Mouse (Mus musculus): ENCODE measurements around the gene Snx32. TPM values are rescaled to one million over a fixed set of nuclear protein-coding genes. Genes with fewer than 3 reads are reported as not detected.

Gene Snx32
- polyA plus RNA-seq, 1 experiment from 2014 or later: 14.0 TPM

DNA sequence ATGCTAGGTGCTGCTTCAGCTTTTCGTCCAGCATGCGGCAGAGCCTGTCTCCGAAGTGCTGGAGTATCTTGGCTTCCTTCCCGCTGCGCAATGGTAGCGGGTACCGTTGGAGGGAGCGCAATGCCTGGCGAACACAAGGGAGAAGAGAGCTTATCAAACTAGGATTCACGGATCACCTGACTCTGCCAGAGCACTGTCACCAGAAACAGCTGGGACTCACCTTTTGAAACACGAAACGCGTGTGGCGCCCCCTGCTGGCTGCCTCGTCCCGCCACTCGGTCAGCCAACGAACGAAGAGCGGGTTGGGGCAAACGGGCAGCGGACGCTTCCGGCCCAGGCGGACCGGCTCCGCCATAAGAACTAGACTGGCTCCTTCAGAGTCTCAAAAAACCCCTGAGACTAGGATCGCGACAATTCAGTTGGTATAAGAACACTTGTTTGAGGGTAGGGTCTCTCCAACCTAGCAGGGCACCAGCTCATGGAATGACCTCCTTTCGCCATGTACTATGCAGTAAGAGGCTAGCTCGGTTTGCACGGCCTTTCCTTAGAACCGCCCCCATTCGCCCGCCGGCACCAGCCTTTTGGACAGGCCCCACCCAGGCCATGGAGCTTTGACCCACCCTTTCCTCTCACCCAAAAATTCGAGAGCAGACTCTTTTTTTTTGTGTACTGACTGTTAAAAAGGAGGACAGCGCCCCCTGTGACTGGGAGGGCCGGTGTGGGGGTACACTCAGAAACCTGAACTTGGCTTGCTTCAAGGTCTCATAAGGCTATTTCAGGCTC, 22.4 kb downstream of the Snx32 start, which contains the start of gene Mus81:
Gene Mus81, minus strand, starts transcription at position 635 of the 783 bp plus-strand sequence.
- peak within 1 kb of the TSS; percentile 82 for H3K4me2 ChIP-seq
- WGBS (ENCODE audit: insufficient replicate concordance): 1% methylated on average over 39 of the region's 39 CpGs

DNA sequence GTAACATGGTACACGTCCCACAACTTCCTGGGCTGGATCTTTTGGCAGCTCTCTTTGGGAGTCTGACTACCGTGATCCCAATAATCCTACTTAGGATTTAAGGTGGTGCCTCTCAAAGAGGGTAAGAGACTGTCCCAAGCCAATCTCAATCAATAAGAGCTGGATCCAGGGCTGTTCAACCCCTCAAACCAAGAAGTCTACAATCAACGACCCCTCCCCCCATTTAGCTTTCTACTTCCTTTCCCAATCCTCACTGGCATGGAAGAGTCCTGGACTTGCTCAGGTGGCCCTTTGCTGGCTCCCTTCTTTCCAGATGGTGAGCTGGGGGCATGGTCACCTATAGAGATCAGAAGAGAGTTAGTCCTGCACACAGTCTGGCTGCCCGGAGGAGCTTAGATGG, 23.6 kb downstream of the Snx32 start:
- H3K9me3 ChIP-seq (replicated peaks; ENCODE audit: control insufficient read depth, low read length): no peaks in the 10 kb centered on the region
- peaks cover 20% of the 10 kb centered on the region for H3K36me3 ChIP-seq (ENCODE audit: control insufficient read depth, insufficient read depth, low read length)
- no peak overlapping the region for H3K4me3 ChIP-seq (ENCODE audit: low read depth, low read length)
- H3K9ac ChIP-seq (ENCODE audit: low read depth, low read length): no peak overlapping the region
- H3K27me3 ChIP-seq (ENCODE audit: control insufficient read depth, insufficient read depth, low read length): no peaks in the 10 kb centered on the region
- H3K27ac ChIP-seq (ENCODE audit: low read depth, low read length): no peak overlapping the region
- 81% methylated on average over 4 of the region's 4 CpGs for WGBS (ENCODE audit: insufficient replicate concordance)
- H3K4me1 ChIP-seq (ENCODE audit: control insufficient read depth, insufficient read depth, low read length): peaks cover 12% of the 10 kb centered on the region
- no peak for ATAC-seq (replicated peaks; ENCODE audit: insufficient number of reproducible peaks, low FRiP score, low TSS enrichment)
- peak overlapping the region; percentile 82 for H3K4me2 ChIP-seq

More for the DNA sequence above, 22.4 kb downstream of the Snx32 start, which contains the start of gene Mus81:
- H3K4me1 ChIP-seq (ENCODE audit: control insufficient read depth, insufficient read depth, low read length): peaks cover 19% of the 10 kb centered on the region
- peaks cover 22% of the 10 kb centered on the region for H3K36me3 ChIP-seq (ENCODE audit: control insufficient read depth, insufficient read depth, low read length)
- peak within 1 kb of the TSS; percentile 100 for H3K27ac ChIP-seq (ENCODE audit: low read depth, low read length)
- no peaks in the 10 kb centered on the region for H3K9me3 ChIP-seq (replicated peaks; ENCODE audit: control insufficient read depth, low read length)
- H3K9ac ChIP-seq (ENCODE audit: low read depth, low read length): peak within 1 kb of the TSS; percentile 76
- H3K4me3 ChIP-seq (ENCODE audit: low read depth, low read length): peak within 1 kb of the TSS; percentile 53
- H3K27me3 ChIP-seq (ENCODE audit: control insufficient read depth, insufficient read depth, low read length): no peaks in the 10 kb centered on the region
- peak; percentile 79 for ATAC-seq (replicated peaks; ENCODE audit: insufficient number of reproducible peaks, low FRiP score, low TSS enrichment)

DNA sequence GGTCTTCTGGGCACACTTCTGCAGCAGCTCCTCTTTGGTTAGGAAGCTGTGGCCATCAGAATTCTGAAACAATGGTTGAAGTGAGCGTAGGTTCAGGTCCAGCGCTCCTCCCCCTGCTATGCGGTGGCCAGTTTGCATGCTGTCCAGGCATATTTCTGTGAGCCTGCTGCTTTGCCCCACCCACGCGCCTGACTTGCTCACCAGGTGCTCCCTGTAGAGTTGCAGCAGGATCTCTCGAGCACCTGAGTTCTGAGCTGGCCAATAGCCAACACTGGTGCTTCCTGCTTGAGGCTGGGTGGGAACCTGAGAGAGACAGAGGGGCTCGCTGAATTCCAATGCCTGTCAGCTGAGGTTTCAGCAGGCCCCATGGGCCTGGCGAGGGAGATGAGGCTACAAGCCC, 24.1 kb downstream of the Snx32 start:
- Histone ChIP-seq H3K9ac (ENCODE audit: low read depth, low read length) (no peak overlapping the region), H3K27me3 (ENCODE audit: control insufficient read depth, insufficient read depth, low read length) (no peaks in the 10 kb centered on the region), H3K4me3 (ENCODE audit: low read depth, low read length) (no peak overlapping the region), H3K27ac (ENCODE audit: low read depth, low read length) (no peak overlapping the region), H3K9me3 (replicated peaks; ENCODE audit: control insufficient read depth, low read length) (no peaks in the 10 kb centered on the region), H3K36me3 (ENCODE audit: control insufficient read depth, insufficient read depth, low read length) (peaks cover 25% of the 10 kb centered on the region), H3K4me2 (0 out of 2 replicates have a peak overlapping the region, but pooled peaks have one; percentile 1), H3K4me1 (ENCODE audit: control insufficient read depth, insufficient read depth, low read length) (peaks cover 11% of the 10 kb centered on the region; the same call in 1 of the 2 replicates)
- no peak for ATAC-seq (replicated peaks; ENCODE audit: insufficient number of reproducible peaks, low FRiP score, low TSS enrichment)
- 87% methylated on average over 8 of the region's 8 CpGs for WGBS (ENCODE audit: insufficient replicate concordance)

DNA sequence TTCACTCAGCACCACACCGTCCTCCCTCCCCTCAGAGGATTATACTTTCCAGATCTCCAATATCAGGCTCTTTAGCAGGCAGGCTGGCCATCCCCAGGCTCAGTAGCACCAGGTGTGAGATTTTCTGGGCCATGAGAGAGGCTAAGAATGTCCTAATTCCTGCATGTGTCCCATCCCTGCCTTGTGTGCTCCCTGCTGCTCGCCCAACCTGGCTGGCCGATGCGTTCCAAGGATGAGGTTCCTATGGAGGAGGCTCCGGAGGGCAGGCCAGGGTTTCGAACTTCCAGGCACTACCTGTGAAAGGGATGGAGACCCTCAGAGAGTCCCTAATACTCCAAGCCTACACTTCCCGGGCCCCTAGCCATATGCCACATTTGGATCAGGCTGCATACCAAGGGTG, 24.5 kb downstream of the Snx32 start:
- no peak for ATAC-seq (replicated peaks; ENCODE audit: insufficient number of reproducible peaks, low FRiP score, low TSS enrichment)
- Histone ChIP-seq H3K4me3 (ENCODE audit: low read depth, low read length) (no peak overlapping the region), H3K4me1 (ENCODE audit: control insufficient read depth, insufficient read depth, low read length) (peaks cover 11% of the 10 kb centered on the region; the same call in 1 of the 2 replicates), H3K9ac (ENCODE audit: low read depth, low read length) (no peak overlapping the region), H3K36me3 (ENCODE audit: control insufficient read depth, insufficient read depth, low read length) (peaks cover 25% of the 10 kb centered on the region), H3K4me2 (0 out of 2 replicates have a peak overlapping the region, but pooled peaks have one; percentile 1), H3K27ac (ENCODE audit: low read depth, low read length) (no peak overlapping the region), H3K9me3 (replicated peaks; ENCODE audit: control insufficient read depth, low read length) (no peaks in the 10 kb centered on the region), H3K27me3 (ENCODE audit: control insufficient read depth, insufficient read depth, low read length) (no peaks in the 10 kb centered on the region)
- 91% methylated on average over 7 of the region's 7 CpGs for WGBS (ENCODE audit: insufficient replicate concordance)

DNA sequence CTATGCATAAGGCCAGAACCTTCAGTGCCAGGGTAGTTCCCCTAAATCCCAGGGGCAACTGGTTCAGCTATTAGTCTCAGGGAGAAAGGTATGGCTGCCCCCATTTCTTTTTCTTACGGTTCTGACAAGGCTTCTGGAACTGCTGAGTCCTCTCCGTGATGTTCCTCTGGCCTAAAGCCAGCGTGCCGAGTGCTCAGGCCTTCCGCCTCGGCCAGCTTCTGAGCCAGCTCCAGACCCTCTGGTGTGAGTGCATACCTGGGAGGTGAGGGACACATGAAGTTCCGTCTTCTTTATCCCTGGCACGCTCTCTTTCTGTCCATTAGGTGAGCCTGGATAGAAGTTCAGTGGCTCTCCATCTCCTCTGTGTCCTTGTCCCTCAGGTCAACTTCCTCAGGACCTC, 25.0 kb downstream of the Snx32 start:
- Histone ChIP-seq H3K4me2 (no peak overlapping the region), H3K9ac (ENCODE audit: low read depth, low read length) (no peak overlapping the region), H3K4me3 (ENCODE audit: low read depth, low read length) (no peak overlapping the region), H3K27me3 (ENCODE audit: control insufficient read depth, insufficient read depth, low read length) (no peaks in the 10 kb centered on the region), H3K27ac (ENCODE audit: low read depth, low read length) (no peak overlapping the region), H3K36me3 (ENCODE audit: control insufficient read depth, insufficient read depth, low read length) (peaks cover 29% of the 10 kb centered on the region), H3K4me1 (ENCODE audit: control insufficient read depth, insufficient read depth, low read length) (peaks cover 11% of the 10 kb centered on the region; the same call in 1 of the 2 replicates), H3K9me3 (replicated peaks; ENCODE audit: control insufficient read depth, low read length) (no peaks in the 10 kb centered on the region)
- no peak for ATAC-seq (replicated peaks; ENCODE audit: insufficient number of reproducible peaks, low FRiP score, low TSS enrichment)
- WGBS (ENCODE audit: insufficient replicate concordance): 85% methylated on average over 8 of the region's 8 CpGs

DNA sequence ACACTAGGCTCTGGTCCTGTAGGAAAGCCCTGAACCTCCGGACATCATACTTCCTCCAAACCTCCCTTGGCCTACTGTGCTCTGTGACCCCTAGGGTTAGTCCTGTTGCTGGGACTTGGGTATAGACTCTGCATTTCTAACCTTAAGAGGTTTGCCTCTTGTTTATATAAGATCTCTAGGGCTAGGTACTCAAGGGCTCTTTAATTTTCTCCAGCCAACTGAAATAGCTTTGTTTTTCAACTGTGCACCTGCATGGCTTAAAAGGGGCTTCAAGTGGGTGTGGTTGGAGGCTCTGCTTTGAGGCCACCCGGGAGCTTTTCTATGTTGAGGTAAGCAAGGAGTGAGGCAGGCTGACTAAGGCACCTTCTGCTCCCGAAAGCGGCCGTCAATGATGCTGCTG, 25.8 kb downstream of the Snx32 start:
- ATAC-seq (replicated peaks; ENCODE audit: insufficient number of reproducible peaks, low FRiP score, low TSS enrichment): no peak
- no peak overlapping the region for H3K4me2 ChIP-seq
- H3K4me3 ChIP-seq (ENCODE audit: low read depth, low read length): no peak overlapping the region
- no peak overlapping the region for H3K27ac ChIP-seq (ENCODE audit: low read depth, low read length)
- peaks cover 11% of the 10 kb centered on the region; the same call in 1 of the 2 replicates for H3K4me1 ChIP-seq (ENCODE audit: control insufficient read depth, insufficient read depth, low read length)
- no peak overlapping the region for H3K9ac ChIP-seq (ENCODE audit: low read depth, low read length)
- WGBS (ENCODE audit: insufficient replicate concordance): 87% methylated on average over 5 of the region's 5 CpGs
- H3K36me3 ChIP-seq (ENCODE audit: control insufficient read depth, insufficient read depth, low read length): peaks cover 31% of the 10 kb centered on the region
- H3K9me3 ChIP-seq (replicated peaks; ENCODE audit: control insufficient read depth, low read length): no peaks in the 10 kb centered on the region
- no peaks in the 10 kb centered on the region for H3K27me3 ChIP-seq (ENCODE audit: control insufficient read depth, insufficient read depth, low read length)

DNA sequence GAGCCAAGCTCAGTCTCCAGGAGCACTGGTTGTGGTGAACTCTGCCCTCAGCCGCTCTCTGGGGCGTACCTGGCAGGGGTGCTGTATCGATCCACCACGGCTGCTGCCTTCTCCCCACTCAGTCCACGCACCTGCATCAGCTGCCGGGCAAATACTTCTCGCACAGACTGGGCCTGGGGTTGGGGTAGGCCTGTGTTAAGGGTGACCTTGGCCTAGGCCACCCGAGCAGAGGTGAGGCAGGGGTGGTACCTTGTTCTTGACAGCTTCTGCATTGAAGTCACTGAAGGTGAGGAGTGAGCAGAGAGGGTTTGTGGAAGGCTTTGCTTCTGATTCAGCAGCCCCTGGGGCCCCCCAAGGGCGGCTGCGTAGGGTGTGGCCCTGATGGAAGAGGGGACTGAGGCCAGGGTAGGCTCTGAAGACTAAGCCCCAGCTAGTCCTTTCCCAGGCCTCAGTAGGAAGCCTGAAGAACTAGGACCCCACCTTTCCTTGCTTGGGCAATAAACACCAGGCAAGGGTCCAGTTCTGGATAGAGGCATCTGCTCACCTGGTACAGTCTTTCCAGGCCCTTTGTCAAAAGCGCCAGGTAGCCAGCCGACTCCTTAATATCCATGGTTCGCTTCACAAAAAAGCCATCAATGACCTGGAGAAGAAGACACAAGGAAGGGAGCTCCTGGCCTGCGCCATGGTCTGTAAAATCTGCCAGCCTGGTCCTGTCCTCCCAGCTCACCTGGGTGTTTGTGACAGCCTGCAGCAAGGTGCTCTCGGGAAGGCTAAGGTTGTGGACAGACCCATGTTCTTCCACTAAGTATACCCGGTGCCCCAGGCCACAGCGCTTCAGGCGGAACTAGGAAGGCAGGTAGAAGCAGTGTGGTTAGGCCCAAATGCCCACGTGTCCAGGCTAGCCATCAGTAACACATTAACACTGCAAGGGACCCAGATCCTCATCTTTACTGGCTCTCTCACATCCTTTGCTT, 26.7 kb downstream of the Snx32 start:
- Histone ChIP-seq H3K4me2 (no peak overlapping the region), H3K4me1 (ENCODE audit: control insufficient read depth, insufficient read depth, low read length) (peaks cover 11% of the 10 kb centered on the region; the same call in 1 of the 2 replicates), H3K27me3 (ENCODE audit: control insufficient read depth, insufficient read depth, low read length) (no peaks in the 10 kb centered on the region), H3K9ac (ENCODE audit: low read depth, low read length) (no peak overlapping the region), H3K27ac (ENCODE audit: low read depth, low read length) (no peak overlapping the region), H3K9me3 (replicated peaks; ENCODE audit: control insufficient read depth, low read length) (no peaks in the 10 kb centered on the region), H3K36me3 (ENCODE audit: control insufficient read depth, insufficient read depth, low read length) (peaks cover 36% of the 10 kb centered on the region), H3K4me3 (ENCODE audit: low read depth, low read length) (no peak overlapping the region)
- 89% methylated on average over 19 of the region's 19 CpGs for WGBS (ENCODE audit: insufficient replicate concordance)
- no peak for ATAC-seq (replicated peaks; ENCODE audit: insufficient number of reproducible peaks, low FRiP score, low TSS enrichment)

DNA sequence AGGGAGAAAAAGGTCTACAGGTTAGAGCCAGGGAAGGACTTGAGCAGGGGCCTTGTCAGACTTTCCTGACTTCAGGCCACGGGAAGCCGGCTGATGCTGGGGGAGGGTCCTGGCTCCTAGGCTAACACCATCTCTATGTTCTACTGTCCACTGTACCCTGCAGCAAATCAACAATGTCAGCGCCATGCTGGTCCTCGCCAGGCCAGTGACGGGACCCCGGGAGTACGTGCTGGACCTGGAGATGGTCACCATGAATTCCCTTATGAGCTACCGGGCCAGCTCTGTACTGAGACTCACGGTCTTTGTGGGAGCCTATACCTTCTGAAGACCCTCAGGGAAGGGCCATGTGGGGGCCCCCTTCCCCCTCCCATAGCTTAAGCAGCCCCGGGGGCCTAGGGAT, 28.9 kb downstream of the Snx32 start:
- Histone ChIP-seq H3K9ac (ENCODE audit: low read depth, low read length) (no peak overlapping the region), H3K4me1 (ENCODE audit: control insufficient read depth, insufficient read depth, low read length) (0 out of 2 replicates have a peak, but pooled peaks cover 2% of the 10 kb centered on the region), H3K27me3 (ENCODE audit: control insufficient read depth, insufficient read depth, low read length) (no peaks in the 10 kb centered on the region), H3K4me2 (no peak overlapping the region), H3K4me3 (ENCODE audit: low read depth, low read length) (no peak overlapping the region), H3K9me3 (replicated peaks; ENCODE audit: control insufficient read depth, low read length) (no peaks in the 10 kb centered on the region), H3K36me3 (ENCODE audit: control insufficient read depth, insufficient read depth, low read length) (peaks cover 42% of the 10 kb centered on the region), H3K27ac (ENCODE audit: low read depth, low read length) (no peak overlapping the region)
- WGBS (ENCODE audit: insufficient replicate concordance): 88% methylated on average over 10 of the region's 10 CpGs
- no peak for ATAC-seq (replicated peaks; ENCODE audit: insufficient number of reproducible peaks, low FRiP score, low TSS enrichment)
